Mouse (Mus musculus) ES-Bruce4 (cell line): ENCODE results near the gene Asic1.

Experiments used
- CTCF ChIP-seq: IDR thresholded peaks from one replicate; pipeline ENCODE4 v1.8.1; 2011; ENCODE audit warnings: low read depth, low read length
- POLR2A ChIP-seq: IDR thresholded peaks from one replicate; pipeline ENCODE4 v1.8.1; 2011; ENCODE audit warnings: low read length; ENCODE audit not compliant: insufficient read depth

DNA sequence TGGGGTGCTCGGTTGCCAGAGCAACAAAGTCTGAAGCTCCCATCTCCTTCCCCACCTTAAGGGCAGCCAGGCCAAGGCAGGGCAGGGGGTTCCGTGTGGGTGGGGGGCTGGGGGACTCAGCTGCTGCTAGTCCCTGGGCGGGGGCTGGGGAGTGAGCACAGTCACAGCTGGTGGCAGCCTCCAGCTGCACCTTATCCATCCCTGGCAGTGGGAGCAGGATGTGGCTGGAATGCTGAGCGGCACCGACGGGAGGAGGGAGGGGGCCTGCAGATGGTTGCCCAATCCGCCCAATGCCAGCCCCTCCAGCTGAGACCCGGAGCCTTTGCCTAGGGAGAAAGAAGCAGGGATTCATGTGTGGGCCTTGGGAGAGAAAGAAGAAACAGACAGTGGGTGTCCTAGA, 6.9 kb downstream of the Asic1 start:
- TF ChIP-seq POLR2A (no peak), CTCF (no peak)
